Mouse (Mus musculus) spleen, postnatal 4 days (tissue): ENCODE data around the gene Zfp598.

Experiments
- DNase-seq, 2 experiments: peaks; one replicate each; pipeline ENCODE4 v3.0.0; 2022; ENCODE audit warnings: low spot score in 2 of 2

Gene Zfp598

GRCm38 (mm10) chr17:24669545-24670245 lies at the start of gene Zfp598:
Gene Zfp598, plus strand, starts transcription at chr17:24669687.
- DNase-seq: peak; percentile 95 to 98

DNA sequence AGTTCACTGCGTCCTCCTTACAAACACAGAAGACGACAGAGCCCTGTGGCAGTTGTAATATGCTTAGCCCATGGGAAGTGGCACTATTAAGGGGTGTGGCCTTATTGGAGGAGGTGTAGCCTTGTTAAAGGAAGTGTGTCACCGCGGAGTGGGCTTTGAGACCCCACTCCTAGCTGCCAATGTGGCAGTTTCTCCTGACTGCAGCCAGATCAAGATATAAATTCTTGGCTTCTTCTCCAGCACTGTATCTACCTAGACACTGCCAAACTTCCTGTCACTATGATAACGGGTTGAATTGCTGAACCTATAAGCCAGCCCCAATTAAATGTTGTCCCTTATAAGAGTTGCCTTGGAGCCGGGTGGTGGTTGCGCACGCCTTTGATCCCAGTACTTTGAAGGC lies 44.0 kb upstream of the Zfp598 start:
- DNase-seq: no peak

DNA sequence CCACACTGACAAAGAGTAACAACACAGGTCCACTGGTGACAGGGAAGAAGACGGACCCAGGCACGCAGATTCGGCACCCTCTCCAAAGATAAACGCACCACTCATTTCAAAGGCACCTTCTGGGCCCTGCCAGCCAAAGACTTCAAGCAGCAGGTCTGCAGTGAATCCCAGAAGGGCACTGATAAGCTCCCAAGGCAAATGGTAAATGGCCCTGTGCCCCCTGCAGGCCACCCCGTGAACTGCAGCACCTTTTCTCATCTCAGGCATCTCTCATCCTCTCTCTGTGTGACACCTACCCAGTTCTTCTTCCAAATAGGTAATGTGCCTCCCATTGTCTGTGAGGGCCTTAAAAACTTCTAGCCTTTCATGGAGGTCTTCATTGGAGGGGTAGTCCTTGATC lies 40.8 kb upstream of the Zfp598 start:
- DNase-seq: peak; percentile 83 to 94

GRCm38 (mm10) chr17:24630072-24630471 lies 39.4 kb upstream of the Zfp598 start:
- DNase-seq: no peak

GRCm38 (mm10) chr17:24632167-24632812 lies 37.2 kb upstream of the Zfp598 start, which contains the start of the genes Tsc2 and Nthl1:
Gene Tsc2, minus strand, starts transcription at chr17:24632630.
Gene Nthl1, plus strand, starts transcription at chr17:24632680.
- DNase-seq: peak; percentile 76 to 88

DNA sequence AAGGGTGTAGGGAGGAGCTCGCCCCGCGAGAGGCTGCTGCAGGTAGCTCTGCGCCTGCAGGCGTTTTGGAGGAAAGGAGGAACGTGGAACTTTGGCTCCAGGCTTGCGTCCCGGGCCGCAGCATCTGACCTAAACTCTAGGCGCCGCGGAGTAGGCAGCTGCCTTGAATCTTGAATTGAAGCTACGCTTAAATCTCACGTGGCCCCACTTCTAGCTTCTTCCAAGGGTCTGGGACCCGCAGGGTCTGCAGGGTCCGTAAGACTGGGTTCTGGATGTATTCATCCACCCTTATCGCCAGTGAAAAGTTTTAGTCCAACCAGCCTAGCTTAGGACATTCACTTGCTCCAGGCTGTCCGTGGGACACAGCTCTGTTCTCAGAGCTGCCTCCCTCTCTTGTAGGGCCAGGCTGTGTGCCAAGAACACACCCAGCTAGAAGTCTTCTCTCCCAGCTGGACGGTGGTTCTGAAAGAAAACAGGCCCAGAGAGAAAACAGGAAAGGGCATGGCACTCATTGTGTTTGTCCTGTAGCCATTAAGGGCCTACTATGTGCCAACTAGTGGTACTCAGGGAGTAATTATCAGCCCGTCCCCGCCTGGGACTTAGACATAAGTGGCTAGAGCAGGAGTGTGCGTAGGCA lies 36.6 kb upstream of the Zfp598 start:
- peak in 1 of 2 experiments; percentile 69 for DNase-seq

GRCm38 (mm10) chr17:24633831-24634230 lies 35.7 kb upstream of the Zfp598 start:
- no peak for DNase-seq

DNA sequence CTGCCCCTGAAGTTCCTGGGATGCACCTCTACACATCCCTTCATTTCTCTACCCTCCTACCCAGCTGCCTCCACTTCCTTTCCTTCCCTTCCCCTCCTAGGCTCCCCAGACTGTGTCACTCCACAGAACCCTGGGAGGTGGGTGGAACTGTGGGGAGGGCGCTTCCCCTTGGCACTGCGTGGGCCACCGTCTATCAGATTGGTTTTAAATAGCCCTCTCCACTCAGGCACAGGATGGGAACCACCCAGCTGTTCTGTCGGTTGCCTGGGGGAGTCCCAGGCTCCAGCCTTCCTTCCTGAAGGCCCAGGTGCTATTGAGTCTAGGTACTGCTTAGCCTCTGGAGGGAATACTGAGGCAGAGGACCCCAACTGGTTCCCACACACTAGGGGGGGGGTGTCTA lies 34.5 kb upstream of the Zfp598 start:
- no peak for DNase-seq

- DNase-seq: no peak
Observed at GRCm38 (mm10) chr17:24635694-24636093, 33.8 kb upstream of the Zfp598 start.

DNA sequence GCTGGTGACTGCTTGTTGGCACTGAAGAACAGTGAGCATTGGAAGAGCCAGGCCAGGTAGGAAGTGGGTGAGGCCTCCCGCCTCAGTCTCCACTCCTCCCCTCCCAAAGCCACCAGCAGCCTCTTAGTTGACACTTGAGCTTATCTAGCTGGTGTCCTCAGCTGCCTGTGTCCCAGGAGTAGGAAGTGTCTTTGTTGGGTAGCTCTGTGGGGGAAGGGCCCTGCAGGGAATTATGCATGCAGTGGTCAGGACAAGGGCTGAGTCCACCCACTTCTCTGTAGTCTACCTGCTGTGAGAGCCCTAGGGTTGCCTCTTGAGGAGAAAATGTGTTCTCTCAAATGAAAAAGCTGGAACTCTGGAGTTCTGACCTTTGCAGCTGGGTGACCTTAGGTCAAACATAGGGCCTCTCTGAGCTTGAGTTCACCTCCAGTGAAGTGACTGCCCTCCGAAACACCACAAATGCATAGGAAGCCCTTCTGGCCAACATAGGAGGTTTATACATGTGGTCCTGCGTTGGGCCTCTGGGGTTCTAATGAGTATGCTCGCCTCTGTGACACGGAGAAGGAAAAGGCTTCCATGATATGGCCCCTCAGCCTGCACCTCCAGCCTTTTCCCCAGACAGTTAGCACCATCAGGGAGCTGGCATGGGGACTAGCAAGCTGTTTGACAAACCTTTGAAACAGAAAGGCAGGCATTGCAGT lies 32.6 kb upstream of the Zfp598 start:
- no peak for DNase-seq

GRCm38 (mm10) chr17:24638214-24638613 lies 31.3 kb upstream of the Zfp598 start:
- no peak for DNase-seq

GRCm38 (mm10) chr17:24638840-24639239 lies 30.6 kb upstream of the Zfp598 start:
- DNase-seq: no peak

DNA sequence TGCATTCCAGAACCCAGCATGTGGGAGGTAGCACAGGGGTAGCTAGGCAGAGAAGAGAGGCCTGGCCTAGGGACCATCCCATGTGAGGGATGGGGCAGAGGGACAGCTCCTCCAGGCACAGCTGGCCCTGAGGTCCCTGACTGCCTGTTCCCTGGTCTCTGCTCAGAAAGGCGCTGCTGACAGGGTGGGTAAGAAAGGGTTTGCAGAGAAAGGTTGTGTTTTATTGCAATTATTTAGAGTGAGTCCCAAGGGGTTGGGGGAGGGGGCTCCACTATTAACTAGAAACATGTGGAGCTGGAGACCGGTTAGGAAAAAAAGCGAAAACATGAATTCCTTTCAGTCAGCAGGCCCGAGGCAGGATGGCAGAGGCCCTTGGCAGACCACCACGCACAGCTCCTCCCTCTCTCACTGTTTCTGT lies 29.9 kb upstream of the Zfp598 start:
- DNase-seq: no peak

DNA sequence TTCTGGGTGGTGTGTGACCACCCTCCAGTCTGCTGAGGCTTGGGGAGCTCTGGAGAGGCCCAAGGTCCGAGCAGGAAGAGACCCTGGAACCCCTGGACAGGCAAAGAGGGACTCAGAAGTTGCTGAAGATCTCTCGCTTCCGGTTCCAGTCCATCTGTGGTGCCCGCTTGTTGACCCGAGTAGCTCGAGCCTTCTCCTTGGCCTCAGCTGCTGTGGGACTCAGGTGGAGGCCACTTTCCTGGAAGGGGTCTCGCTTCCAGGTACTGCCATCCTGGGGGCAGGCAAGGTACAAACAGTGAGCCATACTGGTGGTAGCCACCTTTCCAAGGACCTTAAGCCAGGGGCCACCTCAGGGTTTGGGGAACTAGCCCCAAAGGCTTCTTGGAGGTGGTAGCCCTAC lies 29.4 kb upstream of the Zfp598 start:
- DNase-seq: no peak

DNA sequence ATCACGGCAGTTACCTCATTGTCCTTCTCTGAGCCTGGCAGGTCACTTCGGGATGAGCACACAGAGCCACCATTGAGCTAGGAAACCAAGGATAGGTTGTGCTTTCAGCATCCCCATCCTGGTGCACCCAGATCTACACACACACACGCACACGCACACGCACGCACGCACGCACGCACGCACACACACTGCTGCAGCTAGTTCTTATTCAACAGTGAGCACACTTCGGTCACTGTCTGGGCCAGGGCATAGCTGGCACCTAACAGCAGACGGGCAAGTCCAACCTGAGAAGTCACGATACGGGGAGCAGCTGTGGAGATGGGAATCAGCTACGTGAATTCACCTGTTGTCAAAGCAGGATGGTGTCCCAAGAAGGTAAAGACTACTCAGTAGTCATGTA lies 28.9 kb upstream of the Zfp598 start:
- no peak for DNase-seq

- no peak for DNase-seq
Observed at GRCm38 (mm10) chr17:24641944-24642343, 27.5 kb upstream of the Zfp598 start.

- DNase-seq: no peak
Observed at GRCm38 (mm10) chr17:24642791-24643343, 26.6 kb upstream of the Zfp598 start.

DNA sequence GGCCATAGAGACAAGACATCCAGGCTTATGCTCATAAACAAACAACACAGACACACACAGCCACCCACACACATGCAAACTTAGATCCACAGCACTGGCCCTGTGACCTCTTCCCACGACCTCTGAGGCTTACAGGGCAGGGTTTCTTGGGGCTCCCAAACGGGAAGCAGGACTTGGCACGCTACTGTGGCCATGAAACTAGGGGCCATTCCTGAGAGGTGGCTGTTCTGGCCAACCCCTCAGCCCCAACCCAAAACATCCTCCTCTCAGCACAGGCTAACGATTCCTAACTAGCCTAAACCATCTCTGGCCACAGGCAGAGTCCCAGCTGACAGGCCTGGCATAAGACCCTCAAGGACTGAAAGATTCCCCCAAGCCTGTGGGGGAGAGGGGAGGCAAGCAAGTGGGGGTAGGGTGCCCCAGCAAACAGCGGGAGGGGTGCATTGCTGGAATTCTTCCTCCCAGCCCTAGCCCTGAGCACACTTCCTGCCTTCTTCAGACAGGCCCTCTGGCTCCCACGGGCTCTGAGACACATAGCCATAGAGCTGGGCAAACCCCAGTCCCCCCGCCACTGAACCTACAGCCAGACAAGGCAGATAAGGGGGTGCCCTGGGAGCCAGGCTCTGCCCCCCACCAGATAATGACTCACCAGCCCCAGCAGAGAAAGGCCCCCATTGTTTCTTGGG lies 25.3 kb upstream of the Zfp598 start:
- DNase-seq: peak in 1 of 2 experiments; percentile 63

DNA sequence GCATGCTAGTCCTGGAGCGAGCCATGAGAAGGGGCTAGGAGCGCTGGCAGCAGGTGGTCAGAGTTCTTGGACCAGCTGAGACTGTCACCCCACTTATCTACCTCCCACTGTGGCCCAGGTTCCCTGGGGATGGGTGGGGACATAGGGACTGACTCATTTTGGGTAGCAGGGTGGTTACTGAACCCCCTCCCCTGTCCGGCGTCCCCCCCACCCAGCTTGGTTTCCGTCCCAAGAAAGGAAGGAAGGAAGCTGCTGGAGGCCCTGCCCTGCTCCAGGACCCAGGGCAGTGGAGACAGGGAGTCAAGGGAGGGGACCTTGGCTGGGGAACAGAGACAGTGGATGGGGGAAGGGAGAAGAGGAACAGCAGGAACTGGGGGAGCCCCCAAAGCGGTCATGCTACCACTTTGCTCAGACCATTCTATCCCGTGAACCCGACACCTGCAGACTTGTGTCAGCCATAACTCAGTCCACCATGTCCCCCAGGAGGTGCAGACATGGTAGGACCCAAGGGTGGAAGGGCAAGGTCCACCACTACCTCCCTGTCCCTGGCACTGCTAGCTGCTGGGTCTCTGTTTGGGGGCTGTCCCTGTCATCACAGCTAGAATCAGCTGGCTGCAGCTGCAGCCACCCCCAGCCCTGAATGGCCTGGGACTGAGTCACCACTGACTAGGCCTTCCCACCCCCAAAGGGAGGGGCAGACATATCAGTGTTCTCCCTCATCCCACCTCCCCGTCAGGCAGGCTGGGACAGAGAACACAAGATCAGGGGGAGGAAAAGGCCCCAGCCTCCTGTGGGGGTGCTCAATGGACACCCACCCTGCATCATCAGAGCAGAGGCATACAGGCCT lies 24.4 kb upstream of the Zfp598 start:
- DNase-seq: no peak

DNA sequence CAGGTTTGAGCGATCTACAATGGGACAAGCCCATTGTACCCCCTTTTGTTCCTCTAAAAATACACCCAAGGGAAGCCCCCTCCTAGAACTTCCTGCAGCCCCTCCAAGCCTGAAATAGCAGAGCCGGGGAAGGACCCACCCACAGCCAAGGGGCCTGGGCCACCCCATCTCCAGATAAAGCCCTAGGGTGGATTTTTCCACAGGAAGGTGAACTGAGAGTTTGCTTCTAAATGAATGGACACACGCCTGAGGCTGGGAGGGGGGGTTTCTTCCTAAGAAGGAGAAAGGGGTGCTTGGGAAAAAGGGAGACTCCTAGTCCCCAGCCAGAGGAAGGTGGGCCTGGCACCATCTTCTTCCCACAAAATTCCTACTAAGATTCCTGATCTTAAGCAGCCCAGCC lies 23.6 kb upstream of the Zfp598 start:
- DNase-seq: no peak
